20 mouse cellular contexts compared by ENCODE assay signal in the genomic region with DNA sequence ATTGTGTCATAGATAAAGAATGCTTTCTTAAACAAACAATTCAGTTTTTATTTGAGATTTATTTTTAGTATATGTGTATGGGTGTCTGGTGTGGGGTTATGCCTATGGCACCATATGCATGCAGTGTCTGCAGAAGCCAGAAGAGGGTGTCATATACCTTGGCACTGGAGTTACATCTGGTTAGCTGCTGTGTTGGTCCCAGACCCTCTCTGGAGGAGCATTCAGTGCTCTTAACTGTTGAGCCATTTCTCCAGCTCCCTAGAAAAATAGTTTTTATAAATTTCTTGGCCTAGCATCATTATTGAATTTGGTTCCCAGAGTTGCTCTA. TPM values are rescaled to one million over a fixed set of nuclear protein-coding genes. Genes with fewer than 3 reads are reported as not detected.
DNase-seq lines count a peak whose midpoint lies in the region; ATAC-seq and TF ChIP-seq lines count a peak whose summit lies in the region.
"Had no signal": no experiment of that assay in that cellular context is flagged by ENCODE, and none has a peak within 500 bp of the region (broad histone marks: within the 10 kb centered on the region; RNA-seq: fewer than 3 reads in every experiment).

No protein-coding gene starts in this region.

- no peak overlapping the region for H3K4me2 ChIP-seq in intestine, embryonic 15.5 days (replicated peaks)
- H3K4me2 ChIP-seq in intestine, embryonic 16.5 days (ENCODE audit: low read depth, low read length) = no peak overlapping the region
- no peak overlapping the region for H3K4me2 ChIP-seq in lung, postnatal 0 days (replicated peaks; ENCODE audit: low read depth, low read length)
- H3K4me2 ChIP-seq in stomach, postnatal 0 days (replicated peaks; ENCODE audit: low read depth) = no peak overlapping the region
- H3K4me2 ChIP-seq: forebrain, embryonic 15.5 days; heart, embryonic 13.5 days; neural tube, embryonic 13.5 days had no signal

- no peaks in the 10 kb centered on the region for H3K36me3 ChIP-seq in intestine, embryonic 15.5 days
- H3K36me3 ChIP-seq in intestine, embryonic 16.5 days (ENCODE audit: control insufficient read depth, insufficient read depth, low read length) = no peaks in the 10 kb centered on the region
- no peaks in the 10 kb centered on the region for H3K36me3 ChIP-seq in lung, postnatal 0 days (ENCODE audit: insufficient read depth, low read length)
- 0 out of 2 replicates have a peak, but pooled peaks cover 3% of the 10 kb centered on the region for H3K36me3 ChIP-seq in stomach, postnatal 0 days (ENCODE audit: control insufficient read depth, insufficient read depth, low read length)

- peak; percentile 31; the same call in 1 of the 2 replicates for ATAC-seq in intestine, embryonic 15.5 days
- no peak for ATAC-seq in intestine, embryonic 16.5 days
- peak; percentile 64; the same call in 1 of the 2 replicates for ATAC-seq in lung, postnatal 0 days
- no peak for ATAC-seq in stomach, postnatal 0 days (ENCODE audit: low FRiP score, low TSS enrichment)
- ATAC-seq: forebrain, embryonic 15.5 days had no signal

- H3K9me3 ChIP-seq in intestine, embryonic 15.5 days = no peaks in the 10 kb centered on the region
- H3K9me3 ChIP-seq in intestine, embryonic 16.5 days (ENCODE audit: control insufficient read depth, low read length) = no peaks in the 10 kb centered on the region
- no peaks in the 10 kb centered on the region for H3K9me3 ChIP-seq in lung, postnatal 0 days (ENCODE audit: low read length)
- H3K9me3 ChIP-seq in stomach, postnatal 0 days (ENCODE audit: control insufficient read depth, low read length) = no peaks in the 10 kb centered on the region
- H3K9me3 ChIP-seq: forebrain, embryonic 15.5 days; heart, embryonic 13.5 days; megakaryocyte, embryonic 14.5 days; neural tube, embryonic 13.5 days had no signal

- peak; percentile 50 for TF ChIP-seq CTCF in lung, postnatal 0 days (IDR thresholded peaks at IDR 0.05)
- peak; percentile 51 for TF ChIP-seq CTCF in stomach, postnatal 0 days (IDR thresholded peaks at IDR 0.05; ENCODE audit: low read depth)

- no peaks in the 10 kb centered on the region for H3K27me3 ChIP-seq in intestine, embryonic 15.5 days (replicated peaks)
- no peaks in the 10 kb centered on the region for H3K27me3 ChIP-seq in intestine, embryonic 16.5 days (replicated peaks; ENCODE audit: control insufficient read depth, insufficient read depth, low read length)
- H3K27me3 ChIP-seq in lung, postnatal 0 days (replicated peaks; ENCODE audit: insufficient read depth, low read length) = no peaks in the 10 kb centered on the region
- H3K27me3 ChIP-seq in stomach, postnatal 0 days (ENCODE audit: control insufficient read depth, insufficient read depth, low read length) = no peaks in the 10 kb centered on the region
- H3K27me3 ChIP-seq: forebrain, embryonic 15.5 days; heart, embryonic 13.5 days; megakaryocyte, embryonic 14.5 days; neural tube, embryonic 13.5 days had no signal

- no peak for TF ChIP-seq EP300 in lung, postnatal 0 days (IDR thresholded peaks at IDR 0.05)
- TF ChIP-seq EP300 in stomach, postnatal 0 days (optimal IDR thresholded peaks at IDR 0.05) = no peak

- 0 out of 2 replicates have a peak, but pooled peaks cover 2% of the 10 kb centered on the region for H3K4me1 ChIP-seq in intestine, embryonic 15.5 days (replicated peaks)
- H3K4me1 ChIP-seq in intestine, embryonic 16.5 days (ENCODE audit: control insufficient read depth, insufficient read depth, low read length) = no peaks in the 10 kb centered on the region
- H3K4me1 ChIP-seq in lung, postnatal 0 days (ENCODE audit: insufficient read depth, low read depth, low read length) = no peaks in the 10 kb centered on the region
- H3K4me1 ChIP-seq in stomach, postnatal 0 days (replicated peaks; ENCODE audit: control insufficient read depth, insufficient read depth) = no peaks in the 10 kb centered on the region; the same call in 1 of the 2 replicates
- H3K4me1 ChIP-seq: neural tube, embryonic 13.5 days had no signal

- no peak overlapping the region for H3K4me3 ChIP-seq in intestine, embryonic 15.5 days (replicated peaks)
- H3K4me3 ChIP-seq in intestine, embryonic 16.5 days (ENCODE audit: low read length) = no peak overlapping the region
- H3K4me3 ChIP-seq in lung, postnatal 0 days (ENCODE audit: low read depth, low read length) = no peak overlapping the region
- no peak overlapping the region for H3K4me3 ChIP-seq in stomach, postnatal 0 days (ENCODE audit: low read depth, low read length)
- H3K4me3 ChIP-seq: forebrain, embryonic 15.5 days; heart, embryonic 13.5 days; megakaryocyte, embryonic 14.5 days; neural tube, embryonic 13.5 days had no signal

- H3K27ac ChIP-seq in intestine, embryonic 15.5 days = no peak overlapping the region
- no peak overlapping the region for H3K27ac ChIP-seq in intestine, embryonic 16.5 days (ENCODE audit: low read length)
- H3K27ac ChIP-seq in lung, postnatal 0 days (ENCODE audit: low read length) = no peak overlapping the region
- H3K27ac ChIP-seq in stomach, postnatal 0 days (replicated peaks) = no peak overlapping the region
- H3K27ac ChIP-seq: forebrain, embryonic 15.5 days; heart, embryonic 13.5 days; neural tube, embryonic 13.5 days had no signal

- no peak overlapping the region for H3K9ac ChIP-seq in intestine, embryonic 15.5 days
- no peak overlapping the region for H3K9ac ChIP-seq in intestine, embryonic 16.5 days (ENCODE audit: low read depth, low read length)
- no peak overlapping the region for H3K9ac ChIP-seq in lung, postnatal 0 days (replicated peaks; ENCODE audit: low read depth)
- H3K9ac ChIP-seq in stomach, postnatal 0 days (ENCODE audit: low read length) = no peak overlapping the region
- H3K9ac ChIP-seq: forebrain, embryonic 15.5 days; heart, embryonic 13.5 days; neural tube, embryonic 13.5 days had no signal

- peak; percentile 44 for DNase-seq in lung, postnatal 0 days (ENCODE audit: low spot score)
- no peak for DNase-seq in lung, postnatal 14 days
- DNase-seq in brain, adult 2 months (ENCODE audit: low read depth, low spot score) = peak; percentile 16
- no peak for DNase-seq in stomach, postnatal 0 days (ENCODE audit: low spot score)
- DNase-seq in left cerebral cortex, adult 11 months (ENCODE audit: low spot score) = no peak
- DNase-seq: cerebellum, adult 18-20 months; gastrocnemius, postnatal 14 days; heart, postnatal 4 days; kidney, postnatal 10 days; layer of hippocampus, adult 9-11 months; left cerebral cortex, postnatal 4 days; lung, adult 2 months; right cerebral cortex, postnatal 4 days; thymus, postnatal 14 days had no signal

RNA-seq across cellular contexts. Expression of a gene that starts 29.7 kb away (rescaled TPM):
- polyA plus RNA-seq in intestine, embryonic 15.5 days (2015; fragmentation: Nextera tagmentation; extraction: Ambion mirVana) = 38.0 and 39.0 TPM in 2 replicates
- polyA plus RNA-seq in intestine, embryonic 16.5 days (2015; fragmentation: Nextera tagmentation; extraction: Ambion mirVana) = 31.3 and 36.7 TPM in 2 replicates
- polyA plus RNA-seq in lung, postnatal 0 days (2015; fragmentation: Nextera tagmentation; extraction: Ambion mirVana) = 22.4 and 24.7 TPM in 2 replicates
- 20.2 and 21.6 TPM in 2 replicates for polyA plus RNA-seq in stomach, postnatal 0 days (2015; fragmentation: Nextera tagmentation; extraction: Ambion mirVana)

Comparison
In these comparisons a context has a peak if more than half of its experiments do, and no peak if none do; other contexts are left out.
1. ATAC-seq: peak in intestine, embryonic 15.5 days (single experiment) and lung, postnatal 0 days (single experiment); none in intestine, embryonic 16.5 days (single experiment) and stomach, postnatal 0 days (single experiment).
2. DNase-seq: peak in lung, postnatal 0 days (single experiment) and brain, adult 2 months (single experiment); none in lung, postnatal 14 days (single experiment), stomach, postnatal 0 days (single experiment) and left cerebral cortex, adult 11 months (single experiment).